Mouse (Mus musculus): ENCODE measurements around the gene Prps2.

DNA sequence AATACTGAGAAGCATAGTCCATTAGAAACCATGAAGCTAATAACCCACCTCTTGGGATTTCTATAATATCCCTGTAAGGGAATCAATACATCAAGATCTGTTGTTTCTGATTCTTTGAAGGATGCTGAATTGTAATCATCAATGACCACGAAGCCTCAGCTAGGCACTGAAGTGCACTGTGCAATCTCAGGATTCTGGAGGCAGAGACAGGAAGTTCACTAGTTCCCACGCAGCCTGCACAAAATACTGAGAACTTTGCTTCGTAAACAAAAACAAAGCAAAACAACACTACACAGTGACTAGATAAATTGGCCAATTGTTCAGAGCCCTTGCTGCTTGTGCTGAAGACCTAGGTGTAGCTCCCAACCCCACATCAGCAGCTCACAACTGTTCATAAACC lies 40.7 kb downstream of the Prps2 start:
- TF ChIP-seq CTCF (IDR thresholded peaks at IDR 0.05; ENCODE audit: low read depth, low read length) (no peak), TAL1 (conservative IDR thresholded peaks at IDR 0.05; ENCODE audit: low read depth, low read length) (no peak), POLR2AphosphoS5 (IDR thresholded peaks at IDR 0.05; ENCODE audit: insufficient replicate concordance, low read depth, low read length) (no peak), GATA1 (IDR thresholded peaks at IDR 0.05; ENCODE audit: borderline replicate concordance, low read length) (no peak)

Measured in G1E (cell line).